Mouse (Mus musculus): ENCODE measurements around the gene Ccr3.
"Not testable (repeated sequence)": the region's sequence is repeated elsewhere in the genome, so short reads cannot be mapped to it uniquely, and the experiment has no call there.

The Ccr3 gene

GRCm38 (mm10) chr9:124053532-124053931 lies 31.8 kb downstream of the Ccr3 start:
- no peak for DNase-seq (ENCODE audit: low read depth, low spot score)

- DNase-seq (ENCODE audit: low read depth, low spot score), result no peak
These were observed 34.5 kb downstream of the Ccr3 start for GRCm38 (mm10) chr9:124056158-124056709.

GRCm38 (mm10) chr9:124059660-124060352 lies 38.0 kb downstream of the Ccr3 start:
- no peak for DNase-seq (ENCODE audit: low read depth, low spot score)

- not testable (repeated sequence) for DNase-seq (ENCODE audit: low read depth, low spot score)
These were observed 40.0 kb downstream of the Ccr3 start for GRCm38 (mm10) chr9:124061474-124062432.

GRCm38 (mm10) chr9:124066572-124067103 lies 44.9 kb downstream of the Ccr3 start:
- DNase-seq (ENCODE audit: low read depth, low spot score), result no peak

- DNase-seq (ENCODE audit: low read depth, low spot score), result no peak
These were observed 46.6 kb downstream of the Ccr3 start for GRCm38 (mm10) chr9:124068098-124069058.

- no peak for DNase-seq (ENCODE audit: low read depth, low spot score)
These were observed 49.7 kb downstream of the Ccr3 start for GRCm38 (mm10) chr9:124071506-124071905.

GRCm38 (mm10) chr9:124079803-124080202 lies 58.0 kb downstream of the Ccr3 start:
- no peak for DNase-seq (ENCODE audit: low read depth, low spot score)

GRCm38 (mm10) chr9:124080471-124080870 lies 58.7 kb downstream of the Ccr3 start:
- DNase-seq (ENCODE audit: low read depth, low spot score), result not testable (repeated sequence)

All from retina, adult 2 months (tissue).